Comparison of ENCODE assay signal across 30 mouse cellular contexts in genomic region chr14:59685343-59685742, GRCm38 (mm10).
DNase-seq lines count a peak whose midpoint lies in the region; ATAC-seq lines count a peak whose summit lies in the region.
"Had no signal": no experiment of that assay in that cellular context is flagged by ENCODE, and none has a peak within 500 bp of the region (broad histone marks: within the 10 kb centered on the region; RNA-seq: fewer than 3 reads in every experiment).

No protein-coding gene starts in this region.

- H3K36me3 ChIP-seq in heart, embryonic 15.5 days, result no peaks in the 10 kb centered on the region
- no peaks in the 10 kb centered on the region for H3K36me3 ChIP-seq in heart, embryonic 10.5 days
- H3K36me3 ChIP-seq in kidney, embryonic 16.5 days (ENCODE audit: insufficient read depth, low read length), result no peaks in the 10 kb centered on the region
- H3K36me3 ChIP-seq in embryonic facial prominence, embryonic 13.5 days, result no peaks in the 10 kb centered on the region
- no peaks in the 10 kb centered on the region for H3K36me3 ChIP-seq in kidney, embryonic 15.5 days
- H3K36me3 ChIP-seq: forebrain, embryonic 10.5 days; forebrain, embryonic 15.5 days; intestine, embryonic 15.5 days; limb, embryonic 13.5 days; liver, embryonic 13.5 days; midbrain, embryonic 12.5 days; neural tube, embryonic 12.5 days had no signal

- H3K4me1 ChIP-seq in heart, embryonic 15.5 days (replicated peaks), result peaks cover 5% of the 10 kb centered on the region
- peaks cover 20% of the 10 kb centered on the region for H3K4me1 ChIP-seq in heart, embryonic 10.5 days
- peaks cover 10% of the 10 kb centered on the region for H3K4me1 ChIP-seq in kidney, embryonic 16.5 days (ENCODE audit: insufficient read depth, low read length)
- H3K4me1 ChIP-seq in embryonic facial prominence, embryonic 13.5 days, result peaks cover 24% of the 10 kb centered on the region
- H3K4me1 ChIP-seq in kidney, embryonic 15.5 days, result peaks cover 25% of the 10 kb centered on the region
- H3K4me1 ChIP-seq: forebrain, embryonic 15.5 days; liver, embryonic 13.5 days; midbrain, embryonic 12.5 days; neural tube, embryonic 12.5 days had no signal

- H3K9me3 ChIP-seq in heart, embryonic 15.5 days (replicated peaks), result no peaks in the 10 kb centered on the region
- no peaks in the 10 kb centered on the region for H3K9me3 ChIP-seq in heart, embryonic 10.5 days
- no peaks in the 10 kb centered on the region for H3K9me3 ChIP-seq in kidney, embryonic 16.5 days (ENCODE audit: low read length)
- H3K9me3 ChIP-seq in embryonic facial prominence, embryonic 13.5 days, result no peaks in the 10 kb centered on the region
- no peaks in the 10 kb centered on the region for H3K9me3 ChIP-seq in kidney, embryonic 15.5 days (replicated peaks)
- H3K9me3 ChIP-seq: forebrain, embryonic 10.5 days; forebrain, embryonic 15.5 days; intestine, embryonic 15.5 days; limb, embryonic 13.5 days; liver, embryonic 13.5 days; megakaryocyte, embryonic 14.5 days; midbrain, embryonic 12.5 days; neural tube, embryonic 12.5 days had no signal

- 67% methylated on average over 8 of the region's 8 CpGs for WGBS in heart, embryonic 15.5 days
- 69% methylated on average over 8 of the region's 8 CpGs for WGBS in heart, embryonic 10.5 days
- WGBS in kidney, embryonic 16.5 days, result 69% methylated on average over 8 of the region's 8 CpGs
- WGBS in embryonic facial prominence, embryonic 13.5 days, result 38% methylated on average over 8 of the region's 8 CpGs
- 64% methylated on average over 8 of the region's 8 CpGs for WGBS in kidney, embryonic 15.5 days

- H3K9ac ChIP-seq in heart, embryonic 15.5 days, result no peak overlapping the region
- H3K9ac ChIP-seq in kidney, embryonic 16.5 days (replicated peaks; ENCODE audit: low read length), result no peak overlapping the region
- H3K9ac ChIP-seq in embryonic facial prominence, embryonic 13.5 days, result no peak overlapping the region
- no peak overlapping the region for H3K9ac ChIP-seq in kidney, embryonic 15.5 days
- H3K9ac ChIP-seq: forebrain, embryonic 15.5 days; intestine, embryonic 15.5 days; limb, embryonic 13.5 days; liver, embryonic 13.5 days; midbrain, embryonic 12.5 days; neural tube, embryonic 12.5 days had no signal

- H3K27ac ChIP-seq in heart, embryonic 15.5 days, result peak overlapping the region; percentile 23
- H3K27ac ChIP-seq in heart, embryonic 10.5 days, result no peak overlapping the region
- no peak overlapping the region for H3K27ac ChIP-seq in kidney, embryonic 16.5 days (ENCODE audit: low read length)
- H3K27ac ChIP-seq in embryonic facial prominence, embryonic 13.5 days, result 0 out of 2 replicates have a peak overlapping the region, but pooled peaks have one; percentile 3
- no peak overlapping the region for H3K27ac ChIP-seq in kidney, embryonic 15.5 days
- H3K27ac ChIP-seq: forebrain, embryonic 10.5 days; forebrain, embryonic 15.5 days; intestine, embryonic 15.5 days; layer of hippocampus, adult 2 months; left cerebral cortex, adult 2 months; liver, embryonic 13.5 days; midbrain, embryonic 12.5 days; neural tube, embryonic 12.5 days had no signal

- no peak for DNase-seq in heart, embryonic 10.5 days (ENCODE audit: low spot score)
- peak; percentile 6 for DNase-seq in kidney, adult 18-20 months
- no peak for DNase-seq in adrenal gland, postnatal 25 days
- DNase-seq in cerebellum, adult 9-10 months, result no peak
- DNase-seq: adrenal gland, postnatal 14 days; cerebellum, adult 11-12 months; cerebellum, postnatal 10 days; heart, postnatal 4 days; liver, embryonic 13.5 days; lung, adult 18-20 months; lung, postnatal 4 days; right cerebral cortex, adult 18-20 months; thymus, postnatal 4 days had no signal

- no peak overlapping the region for H3K4me3 ChIP-seq in heart, embryonic 15.5 days
- H3K4me3 ChIP-seq in heart, embryonic 10.5 days, result no peak overlapping the region
- no peak overlapping the region for H3K4me3 ChIP-seq in kidney, embryonic 16.5 days (ENCODE audit: low read length)
- no peak overlapping the region for H3K4me3 ChIP-seq in embryonic facial prominence, embryonic 13.5 days
- no peak overlapping the region for H3K4me3 ChIP-seq in kidney, embryonic 15.5 days (replicated peaks)
- H3K4me3 ChIP-seq: forebrain, embryonic 10.5 days; forebrain, embryonic 15.5 days; intestine, embryonic 15.5 days; layer of hippocampus, adult 2 months; left cerebral cortex, adult 2 months; limb, embryonic 13.5 days; liver, embryonic 13.5 days; megakaryocyte, embryonic 14.5 days; midbrain, embryonic 12.5 days; myocyte; neural tube, embryonic 12.5 days had no signal

- no peaks in the 10 kb centered on the region for H3K27me3 ChIP-seq in heart, embryonic 15.5 days
- H3K27me3 ChIP-seq in heart, embryonic 10.5 days (ENCODE audit: insufficient read depth, poor library complexity, severe bottlenecking), result no peaks in the 10 kb centered on the region
- peaks cover 7% of the 10 kb centered on the region for H3K27me3 ChIP-seq in kidney, embryonic 16.5 days (ENCODE audit: insufficient read depth, low read length)
- H3K27me3 ChIP-seq in embryonic facial prominence, embryonic 13.5 days, result no peaks in the 10 kb centered on the region
- peaks cover 18% of the 10 kb centered on the region for H3K27me3 ChIP-seq in kidney, embryonic 15.5 days
- H3K27me3 ChIP-seq: forebrain, embryonic 15.5 days; intestine, embryonic 15.5 days; limb, embryonic 13.5 days; liver, embryonic 13.5 days; midbrain, embryonic 12.5 days; neural tube, embryonic 12.5 days had no signal

- ATAC-seq in heart, embryonic 15.5 days (replicated peaks; ENCODE audit: insufficient number of reproducible peaks, insufficient read depth, low FRiP score, low read depth), result peak; percentile 35; the same call in 1 of the 2 replicates
- no peak for ATAC-seq in kidney, embryonic 16.5 days (ENCODE audit: low FRiP score, low TSS enrichment)
- no peak for ATAC-seq in embryonic facial prominence, embryonic 13.5 days (ENCODE audit: insufficient number of reproducible peaks, insufficient read depth, low FRiP score, low TSS enrichment, low read depth)
- no peak for ATAC-seq in kidney, embryonic 15.5 days (replicated peaks; ENCODE audit: low FRiP score)
- ATAC-seq: CD4-positive, CD25-positive, alpha-beta regulatory T cell, adult 4 months; forebrain, embryonic 15.5 days; hindbrain, embryonic 16.5 days; lung, postnatal 0 days had no signal

- no peak overlapping the region for H3K4me2 ChIP-seq in heart, embryonic 15.5 days
- H3K4me2 ChIP-seq in kidney, embryonic 16.5 days (replicated peaks; ENCODE audit: low read depth, low read length), result no peak overlapping the region
- H3K4me2 ChIP-seq in embryonic facial prominence, embryonic 13.5 days, result no peak overlapping the region
- H3K4me2 ChIP-seq in kidney, embryonic 15.5 days, result peak overlapping the region; percentile 12; the same call in 1 of the 2 replicates
- H3K4me2 ChIP-seq: forebrain, embryonic 15.5 days; limb, embryonic 13.5 days; liver, embryonic 13.5 days; midbrain, embryonic 12.5 days; neural tube, embryonic 12.5 days had no signal

Comparison
In these comparisons a context has a peak if more than half of its experiments do, and no peak if none do; other contexts are left out.
1. H3K27ac ChIP-seq: peak in heart, embryonic 15.5 days (single experiment) and embryonic facial prominence, embryonic 13.5 days (single experiment); none in heart, embryonic 10.5 days (single experiment), kidney, embryonic 16.5 days (single experiment) and kidney, embryonic 15.5 days (single experiment).